8 mouse cellular contexts compared by ENCODE assay signal in genomic region chr10:109864708-109865107, GRCm38 (mm10).
A peak's percentile ranks its signal among the peaks of the same experiment; 100 is the strongest.
DNase-seq lines count a peak whose midpoint lies in the region; ATAC-seq and TF ChIP-seq lines count a peak whose summit lies in the region.

No protein-coding gene starts in this region.

- no peak for ATAC-seq in intestine, postnatal 0 days
- ATAC-seq in intestine, embryonic 15.5 days, result no peak
- ATAC-seq in Patski, result peak; percentile 62
- ATAC-seq in kidney, embryonic 14.5 days (ENCODE audit: low FRiP score, low TSS enrichment), result peak; percentile 41; the same call in 1 of the 2 replicates
- ATAC-seq in midbrain, embryonic 15.5 days (replicated peaks), result peak; percentile 83; the same call in 1 of the 2 replicates
- no peak for ATAC-seq in activated CD4-positive, CD25-positive, alpha-beta regulatory T cell, adult 4 months

- no peaks in the 10 kb centered on the region for H3K36me3 ChIP-seq in intestine, postnatal 0 days (ENCODE audit: control insufficient read depth, insufficient read depth)
- H3K36me3 ChIP-seq in intestine, embryonic 15.5 days, result no peaks in the 10 kb centered on the region
- no peaks in the 10 kb centered on the region for H3K36me3 ChIP-seq in kidney, embryonic 14.5 days (ENCODE audit: control insufficient read depth, insufficient read depth, low read length)
- H3K36me3 ChIP-seq in midbrain, embryonic 15.5 days (replicated peaks), result no peaks in the 10 kb centered on the region

- no peaks in the 10 kb centered on the region for H3K9me3 ChIP-seq in intestine, postnatal 0 days (ENCODE audit: control insufficient read depth)
- H3K9me3 ChIP-seq in intestine, embryonic 15.5 days, result no peaks in the 10 kb centered on the region
- H3K9me3 ChIP-seq in kidney, embryonic 14.5 days (ENCODE audit: control insufficient read depth, low read length), result no peaks in the 10 kb centered on the region
- no peaks in the 10 kb centered on the region for H3K9me3 ChIP-seq in midbrain, embryonic 15.5 days

- H3K9ac ChIP-seq in intestine, postnatal 0 days (ENCODE audit: low read depth, low read length), result no peak overlapping the region
- no peak overlapping the region for H3K9ac ChIP-seq in intestine, embryonic 15.5 days
- H3K9ac ChIP-seq in kidney, embryonic 14.5 days (ENCODE audit: low read depth, low read length), result no peak overlapping the region
- no peak overlapping the region for H3K9ac ChIP-seq in midbrain, embryonic 15.5 days

- DNase-seq in Patski (ENCODE audit: low read depth, low spot score), result no peak
- peak; percentile 63 for DNase-seq in embryo, embryonic 11 days
- DNase-seq in heart, adult 11 months, result no peak

- in situ Hi-C loops in Patski (cut with MboI; ENCODE audit: low pct_unique_long_range_greater_than_20kb), result loop anchor here (5.0 kb wide), 1 partner anchor 102 kb away; no protein-coding TSS in a partner anchor

- no peak overlapping the region for H3K27ac ChIP-seq in intestine, postnatal 0 days (ENCODE audit: low read depth, low read length)
- H3K27ac ChIP-seq in intestine, embryonic 15.5 days, result no peak overlapping the region
- no peak overlapping the region for H3K27ac ChIP-seq in kidney, embryonic 14.5 days (ENCODE audit: low read depth, low read length)
- no peak overlapping the region for H3K27ac ChIP-seq in midbrain, embryonic 15.5 days

- no peaks in the 10 kb centered on the region for H3K4me1 ChIP-seq in intestine, postnatal 0 days (replicated peaks; ENCODE audit: control insufficient read depth, insufficient read depth, low read length)
- H3K4me1 ChIP-seq in intestine, embryonic 15.5 days (replicated peaks), result no peaks in the 10 kb centered on the region
- H3K4me1 ChIP-seq in kidney, embryonic 14.5 days (ENCODE audit: control insufficient read depth, insufficient read depth, low read length), result no peaks in the 10 kb centered on the region
- peaks cover 4% of the 10 kb centered on the region; the same call in 1 of the 2 replicates for H3K4me1 ChIP-seq in midbrain, embryonic 15.5 days

- CTCF ChIA-PET in Patski (lab: Charles Lee), result interaction anchor here (0.7 to 3.7 kb wide), 30 partner anchors 9 to 176 kb away, joined by 3 to 39 read pairs (median 4); no protein-coding TSS in a partner anchor

- POLR2A ChIA-PET in Patski (lab: Charles Lee), result no interaction called here

- TF ChIP-seq CTCF in intestine, postnatal 0 days (IDR thresholded peaks at IDR 0.05; ENCODE audit: low read depth), result peak; percentile 68
- peak; percentile 78 for TF ChIP-seq CTCF in Patski (IDR thresholded peaks at IDR 0.05)

- H3K27me3 ChIP-seq in intestine, postnatal 0 days (replicated peaks; ENCODE audit: control insufficient read depth, insufficient read depth, low read length), result no peaks in the 10 kb centered on the region
- no peaks in the 10 kb centered on the region for H3K27me3 ChIP-seq in intestine, embryonic 15.5 days (replicated peaks)
- no peaks in the 10 kb centered on the region for H3K27me3 ChIP-seq in Patski
- H3K27me3 ChIP-seq in kidney, embryonic 14.5 days (ENCODE audit: control insufficient read depth, insufficient read depth, low read length), result no peaks in the 10 kb centered on the region
- H3K27me3 ChIP-seq in midbrain, embryonic 15.5 days (replicated peaks), result no peaks in the 10 kb centered on the region

- 22% methylated on average over 4 of the region's 4 CpGs for WGBS in intestine, postnatal 0 days
- 28% methylated on average over 4 of the region's 4 CpGs for WGBS in intestine, embryonic 15.5 days
- 23% methylated on average over 4 of the region's 4 CpGs for WGBS in kidney, embryonic 14.5 days
- 13% methylated on average over 4 of the region's 4 CpGs for WGBS in midbrain, embryonic 15.5 days

- H3K4me3 ChIP-seq in intestine, postnatal 0 days (ENCODE audit: low read depth, low read length), result no peak overlapping the region
- no peak overlapping the region for H3K4me3 ChIP-seq in intestine, embryonic 15.5 days (replicated peaks)
- no peak overlapping the region for H3K4me3 ChIP-seq in kidney, embryonic 14.5 days (ENCODE audit: low read length)
- H3K4me3 ChIP-seq in midbrain, embryonic 15.5 days, result no peak overlapping the region

- no peak overlapping the region for H3K4me2 ChIP-seq in intestine, postnatal 0 days (replicated peaks; ENCODE audit: low read depth)
- H3K4me2 ChIP-seq in intestine, embryonic 15.5 days (replicated peaks), result no peak overlapping the region
- no peak overlapping the region for H3K4me2 ChIP-seq in kidney, embryonic 14.5 days (replicated peaks; ENCODE audit: low read depth, low read length)
- no peak overlapping the region; the same call in 1 of the 2 replicates for H3K4me2 ChIP-seq in midbrain, embryonic 15.5 days

Comparison
In these comparisons a context has a peak if more than half of its experiments do, and no peak if none do; other contexts are left out.
1. ATAC-seq: peak in Patski (single experiment), kidney, embryonic 14.5 days (single experiment) and midbrain, embryonic 15.5 days (single experiment); none in intestine, postnatal 0 days (single experiment), intestine, embryonic 15.5 days (single experiment) and activated CD4-positive, CD25-positive, alpha-beta regulatory T cell, adult 4 months (single experiment).